Mouse (Mus musculus) right cerebral cortex, adult 2 months (tissue): ENCODE measurements around the gene Tmem145.
"Not testable (repeated sequence)": the region's sequence is repeated elsewhere in the genome, so short reads cannot be mapped to it uniquely, and the experiment has no call there.

Experiments
- DNase-seq, 2 experiments: peaks; one replicate each; pipeline ENCODE4 v3.0.0; 2021 to 2022; ENCODE audit warnings: low spot score in 2 of 2

Gene Tmem145

DNA sequence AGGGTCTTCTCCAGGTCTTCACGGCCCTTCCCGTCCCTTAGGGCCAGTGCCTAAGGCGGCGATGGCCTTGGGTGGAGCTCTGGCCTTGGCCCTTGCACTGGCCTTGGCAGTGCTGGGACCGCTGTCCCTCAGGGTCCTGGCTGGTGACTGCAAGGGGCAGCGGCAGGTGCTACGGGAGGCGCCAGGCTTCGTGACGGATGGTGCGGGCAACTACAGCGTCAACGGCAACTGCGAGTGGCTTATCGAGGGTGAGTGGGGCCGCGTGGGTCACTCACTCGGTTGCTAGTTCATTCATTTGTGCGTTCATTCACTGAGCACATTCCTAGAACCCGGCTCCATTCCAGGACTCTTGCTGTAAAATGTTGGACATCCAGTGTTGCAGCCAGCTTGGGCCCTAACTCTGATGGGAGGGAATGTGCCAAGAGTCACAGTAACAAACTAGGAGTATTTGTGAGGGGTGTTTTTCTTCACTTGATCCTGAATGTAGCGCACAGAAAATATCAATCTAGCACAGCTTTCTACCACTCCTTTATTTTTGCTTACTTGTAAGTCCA lies 11.6 kb downstream of the Tmem145 start:
- DNase-seq = peak in 1 of 2 experiments; percentile 38

DNA sequence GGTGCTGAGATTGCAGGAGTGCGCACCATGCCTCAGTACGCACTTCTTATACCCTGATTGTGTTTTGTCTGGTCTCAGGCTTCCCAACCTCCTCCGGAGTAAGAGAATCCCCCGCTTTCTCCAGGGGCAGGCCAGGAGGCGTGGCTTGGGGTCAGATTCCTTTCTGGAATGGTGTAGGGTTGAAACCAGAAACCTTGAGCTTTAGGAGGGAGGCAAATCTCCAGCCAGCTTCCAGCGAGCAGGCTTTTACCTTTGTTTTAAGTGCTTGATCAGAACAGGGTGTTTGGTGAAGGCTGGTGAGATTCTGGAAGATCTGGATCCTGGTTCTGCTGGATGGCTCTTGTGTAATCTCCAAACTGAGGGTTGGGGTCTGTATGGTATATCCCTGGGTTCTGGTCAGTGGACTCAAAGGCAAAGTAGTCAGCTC lies 16.2 kb downstream of the Tmem145 start:
- DNase-seq = no peak

DNA sequence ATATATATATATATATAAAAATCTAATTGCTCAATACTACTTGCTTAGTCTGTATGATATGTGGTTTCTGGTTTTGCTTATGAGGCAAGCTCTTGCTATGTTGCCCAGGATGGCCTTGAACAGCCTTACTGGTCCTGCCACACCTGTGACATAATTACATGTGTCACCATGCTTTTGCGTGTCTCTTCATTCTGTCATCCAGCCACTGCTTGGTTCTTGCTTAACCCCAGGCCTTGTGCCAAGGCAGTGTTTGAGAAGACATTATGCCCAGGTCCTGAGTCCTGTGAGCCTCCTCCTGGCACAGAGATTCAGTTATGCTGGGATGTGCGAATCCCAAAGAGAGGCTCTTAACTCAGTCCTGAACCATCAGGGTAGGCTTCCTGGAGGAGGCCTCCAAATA lies 17.3 kb downstream of the Tmem145 start:
- no peak for DNase-seq

DNA sequence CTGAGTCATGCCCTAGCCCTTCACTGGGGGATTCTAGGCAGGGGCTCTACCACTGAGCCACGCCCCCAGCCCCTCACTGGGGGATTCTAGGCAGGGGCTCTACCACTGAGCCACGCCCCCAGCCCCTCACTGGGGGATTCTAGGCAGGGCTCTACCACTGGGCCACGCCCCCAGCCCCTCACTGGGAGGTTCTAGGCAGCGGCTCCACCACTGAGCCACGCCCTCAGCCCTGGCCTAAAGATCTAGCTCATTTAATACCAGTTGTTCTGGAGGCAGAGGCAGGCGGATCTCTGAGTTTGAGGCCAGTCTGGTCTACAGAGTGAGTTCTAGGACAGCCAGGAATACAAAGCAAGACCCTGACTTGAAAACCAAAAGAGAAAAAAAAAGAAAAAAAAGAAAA lies 19.5 kb downstream of the Tmem145 start:
- DNase-seq = not testable (repeated sequence)

DNA sequence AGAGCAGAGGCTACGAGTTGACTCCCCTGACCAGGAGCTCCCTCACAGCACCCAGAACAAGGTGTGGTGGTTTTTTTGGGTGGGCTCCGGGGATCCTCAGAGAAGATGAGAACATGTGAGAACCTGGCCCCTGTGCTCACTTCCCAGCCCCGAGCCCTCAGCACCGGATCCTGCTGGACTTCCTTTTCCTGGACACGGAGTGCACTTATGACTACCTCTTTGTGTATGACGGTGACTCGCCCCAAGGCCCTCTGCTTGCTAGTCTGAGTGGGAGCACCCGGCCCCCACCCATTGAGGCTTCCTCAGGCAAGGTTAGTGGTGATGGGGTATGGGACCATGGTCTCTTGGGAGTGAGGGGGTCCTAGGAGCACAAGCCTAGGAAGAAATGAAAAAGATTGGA lies 20.3 kb downstream of the Tmem145 start:
- no peak for DNase-seq

DNA sequence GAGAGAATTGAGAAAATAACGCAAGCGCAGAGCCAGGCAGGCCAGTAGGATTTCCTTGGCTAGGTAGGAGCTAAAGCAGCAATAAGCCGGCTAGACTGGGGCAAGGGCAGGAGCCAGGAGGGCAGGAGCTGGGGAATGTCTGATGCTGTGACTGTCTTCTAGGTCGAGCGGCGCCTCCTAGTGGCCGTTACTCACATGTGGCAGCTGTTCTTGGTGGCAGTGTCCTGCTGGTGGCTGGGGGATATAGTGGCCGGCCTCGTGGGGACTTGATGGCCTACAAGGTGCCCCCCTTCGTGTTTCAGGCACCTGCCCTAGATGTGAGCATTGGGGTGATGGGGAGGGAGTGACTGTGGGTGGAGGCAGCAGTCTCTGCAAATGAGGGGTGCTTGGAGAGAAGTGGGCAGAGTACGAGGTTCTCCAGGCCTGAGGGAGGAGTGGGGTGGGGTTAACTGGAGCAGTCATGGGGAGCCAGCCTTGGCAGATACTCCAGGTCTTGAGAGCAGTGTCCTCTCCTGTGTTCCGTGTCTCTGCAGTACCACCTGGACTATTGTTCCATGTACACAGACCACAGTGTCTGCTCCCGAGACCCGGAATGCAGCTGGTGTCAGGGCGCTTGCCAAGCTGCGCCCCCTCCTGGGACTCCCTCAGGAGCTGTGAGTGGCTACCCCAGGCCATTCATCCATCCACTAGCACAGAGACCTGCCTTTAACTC lies 27.8 kb downstream of the Tmem145 start:
- peak; percentile 56 to 64 for DNase-seq

DNA sequence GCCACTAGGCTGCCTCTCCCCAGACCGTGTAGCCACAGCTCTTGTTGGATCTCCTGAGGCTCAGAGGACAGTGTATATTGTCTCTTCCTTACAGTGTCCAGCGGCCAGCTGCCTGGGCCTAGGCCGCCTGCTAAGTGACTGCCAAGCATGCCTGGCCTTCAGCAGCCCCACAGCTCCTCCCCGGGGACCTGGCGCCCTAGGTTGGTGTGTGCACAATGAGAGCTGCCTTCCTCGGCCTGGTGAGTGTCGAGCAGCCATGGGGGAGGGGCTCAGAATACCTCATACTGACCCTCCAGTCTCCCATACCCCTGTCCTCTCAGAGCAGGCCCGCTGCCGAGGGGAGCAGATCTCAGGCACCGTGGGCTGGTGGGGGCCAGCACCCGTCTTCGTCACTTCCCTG lies 28.6 kb downstream of the Tmem145 start:
- no peak for DNase-seq

DNA sequence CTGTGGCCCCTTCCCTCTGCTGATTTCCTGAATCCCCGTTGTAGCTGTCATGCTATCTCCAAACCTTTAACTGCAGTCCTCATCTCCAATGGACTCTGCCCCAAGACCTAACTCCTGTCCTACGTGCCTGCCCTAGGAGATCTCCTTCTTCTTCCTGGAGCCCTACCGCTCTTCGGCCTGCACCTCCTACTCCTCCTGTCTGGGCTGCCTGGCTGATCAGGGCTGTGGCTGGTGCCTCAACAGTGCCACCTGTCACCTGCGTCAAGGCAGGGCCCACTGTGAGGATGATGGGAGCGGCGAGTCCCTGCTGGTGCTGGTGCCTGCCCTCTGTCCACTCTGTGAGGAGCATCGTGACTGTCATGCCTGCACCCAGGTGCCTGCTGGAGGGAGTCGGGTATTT lies 33.4 kb downstream of the Tmem145 start:
- no peak for DNase-seq

DNA sequence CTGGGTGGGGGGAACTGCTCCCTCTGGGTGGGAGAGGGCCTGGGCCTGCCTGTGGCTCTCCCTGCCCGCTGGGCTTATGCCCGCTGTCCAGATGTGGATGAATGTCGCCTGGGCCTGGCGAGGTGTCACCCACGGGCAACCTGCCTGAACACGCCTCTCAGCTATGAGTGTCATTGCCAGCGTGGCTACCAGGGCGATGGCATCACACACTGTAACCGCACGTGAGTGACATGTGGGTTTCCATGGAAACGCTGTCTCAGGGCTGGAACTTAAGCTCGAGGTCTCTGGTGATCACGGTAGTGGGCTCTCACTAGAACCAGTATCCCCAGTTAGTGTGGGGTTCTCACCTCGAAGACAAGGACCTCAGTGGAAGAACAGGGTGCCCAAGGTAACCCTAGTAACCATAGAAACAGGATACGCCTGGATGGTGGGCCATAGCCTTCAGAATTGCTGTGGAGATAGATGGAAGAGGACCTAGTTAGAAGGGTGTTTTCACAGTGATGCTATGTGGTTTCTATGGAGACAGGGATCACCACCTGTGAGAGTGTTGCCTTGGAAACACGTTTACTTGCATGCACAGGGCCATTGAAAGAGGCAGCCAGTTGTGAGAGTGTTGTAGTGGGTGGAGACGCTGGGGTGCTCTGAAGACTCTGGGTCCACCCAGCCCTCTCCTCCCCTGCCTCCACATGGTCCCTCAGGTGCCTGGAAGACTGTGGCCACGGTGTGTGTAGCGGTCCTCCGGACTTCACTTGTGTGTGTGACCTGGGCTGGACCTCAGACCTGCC lies 35.3 kb downstream of the Tmem145 start:
- DNase-seq = peak; percentile 60 to 62

DNA sequence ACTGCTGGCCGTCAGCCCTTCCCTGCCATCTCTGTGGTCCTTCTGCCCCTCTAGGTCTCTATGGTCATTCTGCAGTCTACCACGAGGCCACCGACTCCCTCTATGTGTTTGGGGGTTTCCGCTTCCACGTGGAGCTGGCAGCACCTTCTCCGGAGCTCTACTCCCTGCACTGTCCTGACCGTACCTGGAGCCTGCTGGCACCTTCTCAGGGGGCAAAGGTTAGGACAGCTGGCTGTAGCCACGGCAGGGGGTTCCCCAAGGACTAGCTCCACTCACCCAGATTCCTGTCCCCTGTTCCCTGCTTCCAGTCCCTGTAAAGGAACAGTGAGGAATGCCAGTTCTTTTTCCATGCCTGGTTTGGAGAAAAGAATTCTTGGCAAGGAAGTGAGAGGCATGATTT lies 43.0 kb downstream of the Tmem145 start:
- no peak for DNase-seq

DNA sequence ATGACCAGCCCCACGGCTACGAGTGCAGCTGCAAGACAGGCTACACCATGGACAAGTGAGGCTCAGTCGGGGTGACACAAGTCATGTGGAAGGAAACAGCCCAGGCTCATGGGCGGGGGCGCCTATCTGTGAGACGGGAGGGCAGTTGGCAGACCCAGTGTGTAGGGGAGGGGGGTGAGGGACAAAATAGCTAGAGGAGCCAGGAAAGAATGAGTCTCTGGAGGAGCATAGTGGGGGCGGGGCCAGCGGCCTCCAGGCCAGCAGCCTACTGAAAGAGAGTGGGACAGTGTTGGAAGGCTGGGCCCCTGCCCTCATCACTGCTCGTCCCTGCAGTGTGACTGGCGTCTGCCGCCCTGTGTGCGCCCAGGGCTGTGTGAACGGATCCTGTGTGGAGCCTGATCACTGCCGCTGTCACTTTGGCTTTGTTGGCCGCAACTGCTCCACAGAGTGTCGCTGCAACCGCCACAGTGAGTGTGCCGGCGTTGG lies 52.9 kb downstream of the Tmem145 start:
- no peak for DNase-seq

DNA sequence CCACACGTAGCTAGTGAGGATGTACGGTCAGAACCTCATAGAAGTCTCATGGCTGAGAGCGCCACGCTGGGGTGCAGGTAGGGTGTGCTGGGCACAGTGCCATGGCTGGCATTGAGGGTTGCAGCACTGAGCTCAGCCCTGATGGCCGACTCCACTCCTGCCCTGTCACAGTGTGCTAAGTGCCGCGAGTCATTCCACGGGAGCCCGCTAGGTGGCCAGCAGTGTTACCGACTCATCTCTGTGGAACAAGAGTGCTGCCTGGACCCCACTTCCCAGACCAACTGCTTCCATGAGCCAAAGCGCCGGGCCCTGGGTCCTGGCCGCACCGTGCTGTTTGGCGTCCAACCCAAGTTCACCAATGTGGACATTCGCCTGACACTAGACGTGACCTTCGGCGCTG lies 57.2 kb downstream of the Tmem145 start:
- DNase-seq = no peak

DNA sequence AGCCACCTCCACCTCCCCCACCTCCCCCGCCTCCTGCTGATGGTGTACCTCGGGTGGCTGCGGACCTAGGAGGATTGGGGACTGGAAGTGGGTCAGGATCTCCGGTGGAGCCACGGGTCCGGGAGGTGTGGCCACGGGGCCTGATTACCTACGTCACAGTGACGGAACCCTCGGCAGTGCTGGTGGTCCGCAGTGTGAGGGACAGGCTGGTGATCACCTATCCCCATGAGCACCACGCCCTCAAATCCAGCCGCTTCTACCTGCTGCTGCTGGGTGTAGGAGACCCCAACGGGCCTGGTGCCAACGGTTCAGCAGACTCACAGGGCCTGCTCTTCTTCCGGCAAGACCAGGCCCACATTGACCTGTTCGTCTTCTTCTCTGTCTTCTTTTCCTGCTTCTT lies 57.7 kb downstream of the Tmem145 start:
- no peak for DNase-seq
